Mouse (Mus musculus): Measurements from ENCODE around the gene Eid3. TPM values are rescaled to one million over a fixed set of nuclear protein-coding genes. Genes with fewer than 3 reads are reported as not detected.

Gene Eid3
- polyA plus RNA-seq, 1 experiment from 2014 or later, result 0.64 TPM

GRCm38 (mm10) chr10:82835898-82836297 is 30.5 kb upstream of the Eid3 start:
- H3K9ac ChIP-seq (ENCODE audit: low read length), result no peak overlapping the region
- no peak overlapping the region for H3K27ac ChIP-seq (ENCODE audit: low read depth, low read length)
- DNase-seq (ENCODE audit: low spot score) (no peak), ATAC-seq (ENCODE audit: insufficient read depth, low FRiP score, low TSS enrichment) (no peak)
- H3K4me3 ChIP-seq (ENCODE audit: low read depth, low read length), result no peak overlapping the region
- no peaks in the 10 kb centered on the region for H3K27me3 ChIP-seq (ENCODE audit: control insufficient read depth, insufficient read depth, low read length)
- no peaks in the 10 kb centered on the region for H3K9me3 ChIP-seq (ENCODE audit: control insufficient read depth, low read length)
- H3K4me2 ChIP-seq (ENCODE audit: low read depth), result no peak overlapping the region
- H3K4me1 ChIP-seq (ENCODE audit: control insufficient read depth, insufficient read depth, low read length), result no peaks in the 10 kb centered on the region
- no peaks in the 10 kb centered on the region for H3K36me3 ChIP-seq (ENCODE audit: control insufficient read depth, insufficient read depth, low read length)
- WGBS, result 91% methylated on average over 3 of the region's 3 CpGs

- H3K27ac ChIP-seq (ENCODE audit: low read depth, low read length), result no peak overlapping the region
- 92% methylated on average over 7 of the region's 7 CpGs for WGBS
- ATAC-seq (ENCODE audit: insufficient read depth, low FRiP score, low TSS enrichment) (no peak), DNase-seq (ENCODE audit: low spot score) (no peak)
- no peak overlapping the region for H3K4me3 ChIP-seq (ENCODE audit: low read depth, low read length)
- H3K27me3 ChIP-seq (ENCODE audit: control insufficient read depth, insufficient read depth, low read length), result no peaks in the 10 kb centered on the region
- H3K4me1 ChIP-seq (ENCODE audit: control insufficient read depth, insufficient read depth, low read length), result no peaks in the 10 kb centered on the region
- no peaks in the 10 kb centered on the region for H3K36me3 ChIP-seq (ENCODE audit: control insufficient read depth, insufficient read depth, low read length)
- H3K4me2 ChIP-seq (ENCODE audit: low read depth), result no peak overlapping the region
- no peaks in the 10 kb centered on the region for H3K9me3 ChIP-seq (ENCODE audit: control insufficient read depth, low read length)
- no peak overlapping the region for H3K9ac ChIP-seq (ENCODE audit: low read length)
Measured at GRCm38 (mm10) chr10:82838390-82838789, 28.0 kb upstream of the Eid3 start.

GRCm38 (mm10) chr10:82844090-82844489 is 22.3 kb upstream of the Eid3 start:
- H3K27ac ChIP-seq (ENCODE audit: low read depth, low read length), result no peak overlapping the region
- H3K27me3 ChIP-seq (ENCODE audit: control insufficient read depth, insufficient read depth, low read length), result no peaks in the 10 kb centered on the region
- 63% methylated on average over 6 of the region's 6 CpGs for WGBS
- ATAC-seq (ENCODE audit: insufficient read depth, low FRiP score, low TSS enrichment), result no peak
- no peak overlapping the region for H3K4me3 ChIP-seq (ENCODE audit: low read depth, low read length)
- no peaks in the 10 kb centered on the region for H3K4me1 ChIP-seq (ENCODE audit: control insufficient read depth, insufficient read depth, low read length)
- H3K9ac ChIP-seq (ENCODE audit: low read length), result no peak overlapping the region
- DNase-seq (ENCODE audit: low spot score), result no peak
- H3K4me2 ChIP-seq (ENCODE audit: low read depth), result no peak overlapping the region
- no peaks in the 10 kb centered on the region for H3K36me3 ChIP-seq (ENCODE audit: control insufficient read depth, insufficient read depth, low read length)
- H3K9me3 ChIP-seq (ENCODE audit: control insufficient read depth, low read length), result no peaks in the 10 kb centered on the region

- H3K4me1 ChIP-seq (ENCODE audit: control insufficient read depth, insufficient read depth, low read length), result no peaks in the 10 kb centered on the region
- 87% methylated on average over 8 of the region's 8 CpGs for WGBS
- ATAC-seq (ENCODE audit: insufficient read depth, low FRiP score, low TSS enrichment), result no peak
- H3K4me2 ChIP-seq (ENCODE audit: low read depth), result no peak overlapping the region
- no peak overlapping the region for H3K27ac ChIP-seq (ENCODE audit: low read depth, low read length)
- H3K27me3 ChIP-seq (ENCODE audit: control insufficient read depth, insufficient read depth, low read length), result no peaks in the 10 kb centered on the region
- no peak for DNase-seq (ENCODE audit: low spot score)
- H3K9me3 ChIP-seq (ENCODE audit: control insufficient read depth, low read length), result no peaks in the 10 kb centered on the region
- no peaks in the 10 kb centered on the region for H3K36me3 ChIP-seq (ENCODE audit: control insufficient read depth, insufficient read depth, low read length)
- H3K4me3 ChIP-seq (ENCODE audit: low read depth, low read length), result no peak overlapping the region
- no peak overlapping the region for H3K9ac ChIP-seq (ENCODE audit: low read length)
Measured at GRCm38 (mm10) chr10:82844731-82845130, 21.7 kb upstream of the Eid3 start.

GRCm38 (mm10) chr10:82847821-82848459 is 18.5 kb upstream of the Eid3 start:
- Histone ChIP-seq H3K36me3 (ENCODE audit: control insufficient read depth, insufficient read depth, low read length) (no peaks in the 10 kb centered on the region), H3K27ac (ENCODE audit: low read depth, low read length) (no peak overlapping the region), H3K4me2 (ENCODE audit: low read depth) (no peak overlapping the region), H3K4me3 (ENCODE audit: low read depth, low read length) (no peak overlapping the region), H3K4me1 (ENCODE audit: control insufficient read depth, insufficient read depth, low read length) (no peaks in the 10 kb centered on the region), H3K27me3 (ENCODE audit: control insufficient read depth, insufficient read depth, low read length) (no peaks in the 10 kb centered on the region), H3K9ac (ENCODE audit: low read length) (no peak overlapping the region), H3K9me3 (ENCODE audit: control insufficient read depth, low read length) (no peaks in the 10 kb centered on the region)
- ATAC-seq (ENCODE audit: insufficient read depth, low FRiP score, low TSS enrichment) (no peak), DNase-seq (ENCODE audit: low spot score) (no peak)
- WGBS, result 78% methylated on average over 9 of the region's 9 CpGs

GRCm38 (mm10) chr10:82849686-82850353 is 16.6 kb upstream of the Eid3 start:
- no peak overlapping the region for H3K4me2 ChIP-seq (ENCODE audit: low read depth)
- H3K27me3 ChIP-seq (ENCODE audit: control insufficient read depth, insufficient read depth, low read length), result no peaks in the 10 kb centered on the region
- no peak overlapping the region for H3K9ac ChIP-seq (ENCODE audit: low read length)
- no peaks in the 10 kb centered on the region for H3K36me3 ChIP-seq (ENCODE audit: control insufficient read depth, insufficient read depth, low read length)
- no peak overlapping the region for H3K4me3 ChIP-seq (ENCODE audit: low read depth, low read length)
- H3K4me1 ChIP-seq (ENCODE audit: control insufficient read depth, insufficient read depth, low read length), result no peaks in the 10 kb centered on the region
- no peak overlapping the region for H3K27ac ChIP-seq (ENCODE audit: low read depth, low read length)
- ATAC-seq (ENCODE audit: insufficient read depth, low FRiP score, low TSS enrichment), result no peak
- no peaks in the 10 kb centered on the region for H3K9me3 ChIP-seq (ENCODE audit: control insufficient read depth, low read length)
- WGBS, result 38% methylated on average over 16 of the region's 16 CpGs
- DNase-seq (ENCODE audit: low spot score), result no peak

- DNase-seq (ENCODE audit: low spot score) (no peak), ATAC-seq (ENCODE audit: insufficient read depth, low FRiP score, low TSS enrichment) (no peak)
- Histone ChIP-seq H3K4me1 (ENCODE audit: control insufficient read depth, insufficient read depth, low read length) (no peaks in the 10 kb centered on the region), H3K36me3 (ENCODE audit: control insufficient read depth, insufficient read depth, low read length) (no peaks in the 10 kb centered on the region), H3K27ac (ENCODE audit: low read depth, low read length) (no peak overlapping the region), H3K27me3 (ENCODE audit: control insufficient read depth, insufficient read depth, low read length) (no peaks in the 10 kb centered on the region), H3K4me2 (ENCODE audit: low read depth) (no peak overlapping the region), H3K9ac (ENCODE audit: low read length) (no peak overlapping the region), H3K4me3 (ENCODE audit: low read depth, low read length) (no peak overlapping the region), H3K9me3 (ENCODE audit: control insufficient read depth, low read length) (no peaks in the 10 kb centered on the region)
- 82% methylated on average over 5 of the region's 5 CpGs for WGBS
Measured at GRCm38 (mm10) chr10:82850354-82850752, 16.1 kb upstream of the Eid3 start.

- H3K27ac ChIP-seq (ENCODE audit: low read depth, low read length), result no peak overlapping the region
- no peak overlapping the region for H3K4me2 ChIP-seq (ENCODE audit: low read depth)
- no peak for ATAC-seq (ENCODE audit: insufficient read depth, low FRiP score, low TSS enrichment)
- H3K9me3 ChIP-seq (ENCODE audit: control insufficient read depth, low read length), result no peaks in the 10 kb centered on the region
- DNase-seq (ENCODE audit: low spot score), result no peak
- no peaks in the 10 kb centered on the region for H3K4me1 ChIP-seq (ENCODE audit: control insufficient read depth, insufficient read depth, low read length)
- no peaks in the 10 kb centered on the region for H3K36me3 ChIP-seq (ENCODE audit: control insufficient read depth, insufficient read depth, low read length)
- 88% methylated on average over 6 of the region's 6 CpGs for WGBS
- no peak overlapping the region for H3K9ac ChIP-seq (ENCODE audit: low read length)
- no peak overlapping the region for H3K4me3 ChIP-seq (ENCODE audit: low read depth, low read length)
- H3K27me3 ChIP-seq (ENCODE audit: control insufficient read depth, insufficient read depth, low read length), result no peaks in the 10 kb centered on the region
Measured at GRCm38 (mm10) chr10:82851751-82852150, 14.7 kb upstream of the Eid3 start.
